Mouse (Mus musculus) brain, embryonic 18.5 days (tissue): ENCODE results near the gene Tmem88.

Experiments
- DNase-seq: peaks from one replicate; pipeline ENCODE4 v3.0.0-alpha.2; 2012; ENCODE audit warnings: low read depth, low spot score

The Tmem88 gene

GRCm38 (mm10) chr11:69416509-69416908 lies 18.5 kb upstream of the Tmem88 start:
- DNase-seq, result no peak

DNA sequence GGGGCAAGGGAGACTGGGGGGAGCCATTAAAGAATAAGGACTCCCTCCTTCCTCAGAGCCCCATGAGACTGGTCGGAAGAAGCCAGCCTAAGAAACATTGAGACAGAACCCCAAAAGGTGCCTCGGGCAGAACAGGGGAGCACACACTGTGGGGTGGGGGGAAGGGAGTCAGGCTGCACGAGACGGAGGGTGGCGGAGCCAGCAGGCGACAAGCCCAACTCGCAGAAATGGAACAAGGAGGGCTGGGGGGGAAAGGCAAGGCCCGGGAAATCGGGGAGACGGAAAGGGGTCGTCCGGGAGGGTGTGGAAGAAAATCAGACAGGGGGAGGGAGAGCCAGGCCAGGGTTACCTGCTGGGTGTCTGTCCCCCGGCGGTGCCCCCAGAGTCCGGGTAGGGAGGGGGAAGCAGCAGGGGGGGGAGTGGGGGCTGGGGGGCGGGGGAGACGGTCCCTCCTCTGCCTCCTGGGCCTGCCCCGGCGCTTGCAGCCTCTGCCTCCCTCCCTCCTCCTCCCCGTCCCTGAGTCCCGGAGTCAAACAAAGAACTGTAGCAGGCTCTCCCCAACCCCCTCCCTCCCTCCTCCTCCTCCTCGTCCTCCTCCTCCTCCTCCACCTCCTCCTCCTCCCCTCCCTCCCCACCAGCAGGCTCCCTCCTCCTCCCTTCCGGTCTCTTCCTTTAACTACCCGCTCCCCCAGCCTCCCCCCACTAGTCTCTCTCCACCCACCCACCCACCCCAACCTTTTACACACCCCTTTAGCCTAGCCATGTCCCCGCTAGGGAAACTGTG lies 17.8 kb upstream of the Tmem88 start:
- no peak for DNase-seq

GRCm38 (mm10) chr11:69415327-69415667 lies 17.3 kb upstream of the Tmem88 start:
- no peak for DNase-seq

- no peak for DNase-seq
These were observed 16.6 kb upstream of the Tmem88 start for GRCm38 (mm10) chr11:69414421-69415326.

DNA sequence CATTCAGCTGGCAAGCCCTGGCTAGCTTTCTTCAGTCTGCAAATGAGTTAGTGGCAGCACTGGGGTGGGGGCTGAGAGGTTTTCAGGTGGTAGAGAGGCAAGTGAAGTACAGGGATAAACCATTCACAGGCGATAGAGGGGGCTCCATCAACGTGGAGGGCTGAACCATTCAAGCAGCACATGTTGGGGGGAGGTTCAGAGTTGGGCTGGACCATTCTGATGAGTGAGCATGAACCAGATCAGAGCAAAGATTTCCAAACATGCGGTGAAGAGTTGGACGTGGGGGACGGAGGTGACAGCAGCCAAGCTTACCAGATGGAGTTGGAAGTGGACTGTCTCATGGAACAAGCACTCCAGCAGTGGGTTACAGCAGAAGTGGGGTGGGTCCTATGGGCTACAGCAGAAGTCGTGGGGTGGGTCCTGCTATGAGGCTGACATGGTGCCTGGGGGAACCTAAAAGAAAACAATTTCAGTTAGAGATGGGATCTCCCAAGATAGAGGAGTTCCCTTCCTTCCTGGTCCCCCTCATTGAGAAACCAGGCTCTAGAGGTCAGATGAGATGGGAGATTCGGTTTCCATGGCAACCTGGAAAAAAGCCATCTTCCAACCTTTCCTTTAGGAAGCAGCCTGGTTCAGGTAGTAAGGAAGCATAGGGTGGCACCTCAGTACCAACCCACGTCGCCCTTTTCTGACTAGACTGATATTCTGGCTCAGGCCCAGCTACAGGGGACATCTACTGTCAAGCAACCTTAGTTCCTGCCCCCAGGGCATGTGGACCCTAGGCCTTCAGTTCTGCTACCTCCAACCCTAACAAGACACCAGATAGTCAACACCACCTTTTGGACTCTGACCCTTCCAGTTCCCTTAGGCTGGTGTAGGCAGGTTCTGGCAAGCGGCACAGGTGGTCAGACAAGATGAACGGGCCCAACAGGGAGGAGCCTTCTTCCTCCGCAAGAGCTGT lies 15.5 kb upstream of the Tmem88 start, which contains the start of gene Kdm6b:
Gene Kdm6b (minus strand): TSS at position 455 of the 961 bp plus-strand sequence.
- no peak for DNase-seq

DNA sequence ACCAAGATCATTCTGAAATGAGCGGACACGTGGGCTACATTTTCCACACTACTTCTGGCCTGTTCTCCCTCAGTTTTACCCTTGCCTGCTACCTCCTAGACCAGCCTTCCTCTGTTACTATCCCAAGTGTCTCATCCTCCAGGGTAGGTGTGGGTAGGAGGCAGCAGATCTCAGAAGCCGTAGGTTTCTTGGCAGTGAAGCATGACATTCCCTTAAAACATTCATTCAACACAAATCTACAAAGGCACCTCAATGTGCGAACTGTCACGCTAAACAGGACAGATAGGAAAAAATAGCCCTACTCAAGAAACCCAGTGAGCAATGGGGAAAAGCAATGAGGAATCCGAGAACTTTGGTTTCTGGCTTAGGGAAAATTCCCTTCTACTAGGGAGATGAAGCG lies 14.5 kb upstream of the Tmem88 start:
- no peak for DNase-seq

DNA sequence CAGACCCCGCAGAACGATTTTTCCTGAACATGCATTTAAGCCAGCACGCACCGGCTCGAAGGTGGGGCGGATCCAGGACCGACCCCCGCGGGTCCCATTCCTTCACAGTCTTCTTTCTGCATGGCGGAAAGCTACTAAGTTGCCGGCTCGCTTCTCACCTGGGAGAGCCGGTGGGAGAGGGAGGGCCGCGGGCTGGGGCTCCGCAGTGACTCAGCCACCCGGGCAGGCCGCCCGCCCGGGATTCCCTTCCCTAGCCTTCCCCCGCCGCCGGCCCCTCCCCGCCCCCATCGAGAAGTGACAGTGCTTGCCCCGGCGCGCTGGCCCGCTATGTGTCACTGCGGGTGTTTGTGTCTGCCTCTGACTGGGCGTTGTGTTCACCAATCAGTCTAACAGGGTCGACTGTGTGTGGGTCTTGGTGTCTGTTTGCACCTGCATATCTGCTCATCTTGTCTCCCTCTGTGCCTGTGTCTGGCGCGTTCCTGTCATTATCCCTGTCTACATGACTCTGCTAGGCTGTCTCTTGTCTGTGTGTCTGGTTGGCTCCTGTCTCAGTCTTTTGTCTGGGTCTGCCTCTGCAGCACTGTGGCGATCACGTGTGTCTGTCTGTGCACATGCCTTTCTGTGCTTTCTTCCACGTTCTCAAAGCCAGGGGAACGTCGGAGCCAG lies 13.6 kb upstream of the Tmem88 start:
- no peak for DNase-seq

- peak; percentile 90 for DNase-seq
These were observed 13.1 kb upstream of the Tmem88 start for GRCm38 (mm10) chr11:69411073-69411535.

- DNase-seq, result no peak
These were observed 12.5 kb upstream of the Tmem88 start for GRCm38 (mm10) chr11:69410310-69411072.

- no peak for DNase-seq
These were observed 11.9 kb upstream of the Tmem88 start for GRCm38 (mm10) chr11:69410045-69410309.

DNA sequence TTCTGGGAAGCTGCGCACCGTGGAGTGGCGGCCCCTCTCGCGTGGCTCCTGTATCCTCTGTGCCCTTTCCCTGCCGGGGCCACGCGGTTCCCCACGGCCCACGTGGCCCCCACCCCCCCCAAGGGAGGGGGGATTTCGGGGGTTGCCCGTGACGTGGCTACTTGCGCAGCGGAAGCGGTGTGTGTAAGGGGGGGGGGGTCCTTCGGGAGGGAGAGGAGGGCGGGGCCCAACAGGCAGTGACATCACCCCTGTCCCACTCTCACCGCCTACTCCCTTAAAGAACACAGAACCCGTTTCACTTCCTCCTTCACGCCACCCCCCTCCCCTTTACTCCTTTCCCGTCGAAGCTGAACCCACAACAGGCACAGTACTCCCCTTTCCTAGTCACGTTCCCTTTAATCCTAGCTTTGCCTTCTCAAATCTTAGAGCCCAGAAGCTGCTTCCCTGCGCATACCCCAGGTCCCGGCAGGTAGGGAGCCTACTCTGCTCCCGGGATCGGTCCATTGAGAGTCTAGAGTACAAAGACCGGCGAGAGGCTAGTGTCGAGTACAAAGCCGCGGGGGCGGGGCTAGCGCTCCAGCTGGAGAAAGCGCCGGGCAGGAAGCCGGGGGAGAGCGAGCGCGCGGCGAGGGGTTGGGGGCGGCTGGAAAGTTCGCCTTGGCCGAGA lies 11.5 kb upstream of the Tmem88 start:
- no peak for DNase-seq

DNA sequence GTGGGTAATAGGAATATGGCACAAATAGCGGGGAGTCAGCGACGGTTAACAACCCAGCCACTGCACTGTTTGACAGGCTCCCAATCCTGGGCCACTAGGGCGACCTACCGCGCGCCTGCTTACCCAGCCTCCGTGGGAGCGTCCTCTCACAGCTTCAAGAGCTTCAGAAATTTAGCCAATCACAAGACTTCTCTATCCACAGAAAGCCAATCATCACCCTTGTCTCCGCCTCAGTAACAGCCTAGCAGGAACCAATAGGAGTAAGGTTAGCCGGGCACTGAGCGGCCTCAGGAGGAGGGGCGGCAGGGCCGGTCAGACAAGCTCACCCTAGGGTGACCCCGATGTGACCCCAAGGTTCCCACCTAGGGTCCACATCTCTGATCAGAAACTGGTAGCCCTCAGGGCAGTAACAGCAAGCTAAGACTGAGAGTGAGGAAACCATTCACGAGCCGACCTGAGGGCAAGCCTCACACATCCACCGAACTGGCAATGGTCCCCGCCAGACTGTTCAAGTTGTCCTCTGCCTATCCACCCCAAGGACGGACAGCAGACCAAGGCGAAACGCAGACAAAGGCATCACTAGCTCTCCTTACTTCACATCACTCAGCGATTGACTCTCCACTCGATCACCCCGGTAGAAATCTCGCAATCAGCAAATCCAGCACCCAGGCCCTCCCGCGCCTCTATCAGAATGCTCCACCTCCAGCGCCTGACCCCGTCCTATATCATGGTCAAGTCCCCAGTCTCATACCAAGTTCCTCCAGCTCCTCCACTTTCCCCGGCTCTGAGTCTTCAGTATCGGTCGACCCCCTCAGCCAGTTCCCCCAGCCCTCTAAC lies 10.7 kb upstream of the Tmem88 start:
- no peak for DNase-seq

GRCm38 (mm10) chr11:69407724-69408004 lies 9.6 kb upstream of the Tmem88 start:
- no peak for DNase-seq

GRCm38 (mm10) chr11:69406867-69407723 lies 9.1 kb upstream of the Tmem88 start:
- no peak for DNase-seq

GRCm38 (mm10) chr11:69406282-69406681 lies 8.2 kb upstream of the Tmem88 start:
- no peak for DNase-seq

DNA sequence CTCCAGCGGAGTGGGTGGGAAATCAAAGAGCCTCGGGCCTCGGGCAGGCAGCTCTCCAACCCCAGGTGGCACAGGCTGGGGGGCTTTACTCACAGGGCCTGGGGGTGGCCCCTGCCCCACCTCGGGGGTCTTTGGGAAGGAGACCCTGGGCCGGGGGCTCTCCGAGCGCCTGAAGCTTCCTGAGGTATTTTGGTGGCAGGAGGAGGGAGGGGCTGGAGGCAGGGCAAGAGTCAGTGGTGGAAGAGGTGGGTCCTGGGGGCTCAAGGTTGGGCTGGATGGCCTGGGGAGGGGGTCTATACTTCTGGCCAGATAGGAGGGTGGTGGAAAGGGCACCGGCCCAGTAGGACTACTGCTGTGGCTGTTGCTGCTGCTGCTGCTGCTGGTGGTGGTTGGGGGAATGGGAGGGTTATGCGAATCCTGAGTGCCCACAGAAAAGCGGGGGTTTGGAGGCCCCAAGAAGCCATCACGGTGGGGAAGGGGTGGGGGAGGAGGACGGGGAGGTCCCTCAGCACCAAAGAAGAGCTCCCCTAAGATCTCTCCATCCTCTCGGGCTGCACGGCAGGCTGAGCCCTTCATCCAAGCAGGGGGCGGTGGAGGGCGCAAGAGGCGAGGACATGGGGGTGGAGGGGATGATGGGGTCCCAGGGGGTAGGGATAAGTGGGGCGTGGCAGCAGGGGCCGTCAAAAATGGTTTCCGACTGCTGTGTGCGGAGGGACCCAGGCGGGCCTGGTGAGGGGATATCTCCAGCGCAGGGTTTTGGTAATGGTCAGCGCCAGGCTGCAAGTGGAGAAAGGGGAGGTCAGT lies 7.6 kb upstream of the Tmem88 start:
- no peak for DNase-seq

DNA sequence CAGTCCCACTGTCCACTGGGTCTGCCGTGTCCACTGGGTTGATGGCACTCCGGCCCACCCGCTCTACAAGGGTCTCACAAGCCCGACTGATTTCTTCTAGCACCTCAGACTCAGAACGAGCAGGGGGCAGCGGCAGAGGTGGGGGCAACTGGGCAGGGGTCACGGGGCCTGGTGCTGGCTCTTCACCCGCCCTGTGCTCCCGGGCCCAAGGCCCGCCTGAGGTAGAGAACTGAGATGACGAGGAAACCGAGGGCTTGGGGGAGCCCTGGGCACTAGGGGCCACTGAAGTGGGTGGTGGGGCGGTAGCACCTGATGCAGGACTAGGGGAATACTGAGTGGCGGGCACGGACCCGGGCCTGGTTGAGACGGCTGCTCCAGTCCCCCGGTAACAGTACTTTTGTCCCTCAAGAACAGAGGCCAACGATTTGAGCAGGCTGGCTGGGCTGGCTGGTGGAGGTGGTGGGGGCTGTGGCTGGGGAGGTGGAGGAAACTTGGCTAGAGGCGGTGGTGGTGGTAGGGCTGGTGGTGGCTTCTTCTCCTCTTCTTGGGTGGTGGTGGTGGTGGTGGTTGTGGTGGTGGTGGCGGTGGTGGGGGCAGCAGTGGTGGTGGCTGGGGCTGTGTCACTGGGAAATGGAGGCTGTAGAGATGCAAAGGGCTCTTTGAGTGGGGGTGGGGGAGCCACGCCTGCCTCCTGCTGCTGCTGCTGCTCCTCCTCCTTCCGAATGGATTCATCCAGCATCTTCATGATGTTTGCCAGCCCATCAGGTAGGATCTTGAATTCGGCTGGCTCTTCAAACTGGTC lies 6.8 kb upstream of the Tmem88 start:
- DNase-seq, result no peak
